Mouse (Mus musculus) bone marrow macrophage, adult 2 months (primary cell): Measurements from ENCODE around the gene Zfp579.

Experiments
- CTCF ChIP-seq: IDR thresholded peaks from 2 replicates; pipeline ENCODE4 v1.5.1; 2012; ENCODE audit warnings: low read depth, mild to moderate bottlenecking, low read length, moderate library complexity
- POLR2A ChIP-seq: IDR thresholded peaks from 2 replicates; pipeline ENCODE4 v1.6.1; 2012; ENCODE audit warnings: mild to moderate bottlenecking, low read depth, low read length, borderline replicate concordance

DNA sequence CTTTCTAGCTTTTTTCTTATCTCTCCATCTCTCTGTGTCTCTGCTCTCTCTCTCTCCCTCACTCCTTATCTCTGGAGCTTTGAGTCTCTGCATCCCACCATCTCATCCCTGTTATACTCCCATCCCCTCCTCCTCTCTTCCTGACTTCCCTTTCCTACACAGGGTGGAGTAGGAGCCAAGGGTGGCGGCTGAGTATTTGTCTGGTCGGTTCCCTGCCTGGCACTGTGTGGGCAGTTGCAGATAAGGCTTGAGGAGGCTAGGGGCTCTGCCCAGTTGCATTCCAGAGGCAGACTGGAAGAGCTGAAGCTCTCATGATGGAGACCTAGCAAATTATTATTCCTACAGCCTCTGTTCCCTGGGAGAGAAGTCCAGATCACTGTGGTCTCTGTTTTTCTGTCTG lies 7.7 kb downstream of the Zfp579 start:
- no peak for TF ChIP-seq CTCF
- no peak for TF ChIP-seq POLR2A
